Mouse (Mus musculus) olfactory bulb, adult 2 months (tissue): Measurements from ENCODE around the gene Scube1.

Experiments used
- CTCF ChIP-seq: fragments of 200-500 bp; IDR thresholded peaks from 2 replicates; pipeline ENCODE4 v1.5.1; 2012; ENCODE audit warnings: low read depth, mild to moderate bottlenecking, low read length, moderate library complexity; ENCODE audit not compliant: insufficient read depth
- POLR2A ChIP-seq: fragments of 200-500 bp; IDR thresholded peaks from 2 replicates; pipeline ENCODE4 v1.6.1; 2012; ENCODE audit warnings: mild to moderate bottlenecking, low read depth, low read length, moderate library complexity; ENCODE audit not compliant: insufficient read depth

GRCm38 (mm10) chr15:83691901-83692361 is 32.9 kb downstream of the Scube1 start:
- TF ChIP-seq CTCF (no peak), POLR2A (no peak)
